ENCODE assay signal across 21 mouse cellular contexts in genomic region chr14:54699586-54699985, GRCm38 (mm10). TPM values are rescaled to one million over a fixed set of nuclear protein-coding genes. Genes with fewer than 3 reads are reported as not detected.
"Had no signal": no experiment of that assay in that cellular context is flagged by ENCODE, and none has a peak within 500 bp of the region (broad histone marks: within the 10 kb centered on the region; RNA-seq: fewer than 3 reads in every experiment).

No protein-coding gene starts in this region.

- H3K27me3 ChIP-seq: midbrain, embryonic 15.5 days; neural tube, embryonic 12.5 days; stomach, embryonic 15.5 days had no signal

- H3K9ac ChIP-seq: lung, embryonic 15.5 days; midbrain, embryonic 13.5 days; midbrain, embryonic 15.5 days; neural tube, embryonic 12.5 days; stomach, embryonic 15.5 days had no signal

- H3K9me3 ChIP-seq: lung, embryonic 15.5 days; megakaryocyte, embryonic 14.5 days; midbrain, embryonic 13.5 days; midbrain, embryonic 15.5 days; neural tube, embryonic 12.5 days; stomach, embryonic 15.5 days had no signal

- H3K4me3 ChIP-seq: lung, embryonic 15.5 days; megakaryocyte, embryonic 14.5 days; midbrain, embryonic 13.5 days; midbrain, embryonic 15.5 days; neural tube, embryonic 12.5 days; stomach, embryonic 15.5 days had no signal

- DNase-seq: lung, adult 2 months; lung, postnatal 14 days; lung, postnatal 36 days; right cerebral cortex, postnatal 14 days; thymus, adult 2 months; thymus, postnatal 25 days; thymus, postnatal 4 days had no signal

- H3K4me1 ChIP-seq: lung, embryonic 15.5 days; midbrain, embryonic 13.5 days; midbrain, embryonic 15.5 days; neural tube, embryonic 12.5 days; stomach, embryonic 15.5 days had no signal

- H3K27ac ChIP-seq: lung, embryonic 15.5 days; macrophage; midbrain, embryonic 13.5 days; midbrain, embryonic 15.5 days; neural tube, embryonic 12.5 days; stomach, embryonic 15.5 days; stomach, postnatal 0 days had no signal

- H3K4me2 ChIP-seq: lung, embryonic 15.5 days; midbrain, embryonic 11.5 days; midbrain, embryonic 13.5 days; midbrain, embryonic 15.5 days; neural tube, embryonic 12.5 days; stomach, embryonic 15.5 days had no signal

- ATAC-seq: lung, postnatal 0 days; midbrain, embryonic 13.5 days; midbrain, embryonic 15.5 days had no signal

- H3K36me3 ChIP-seq: lung, embryonic 15.5 days; midbrain, embryonic 15.5 days; stomach, embryonic 15.5 days had no signal

RNA-seq across cellular contexts. Expression of gene Gm29776, which starts 1.0 kb away (rescaled TPM):
- total RNA-seq: megakaryocyte progenitor cell, adult 5-6 weeks; midbrain, postnatal 0 days; neutrophil, adult 5-6 weeks had no signal
- polyA plus RNA-seq: macrophage had no signal

RNA-seq across cellular contexts. Expression of gene Cebpe, which starts 12.4 kb away (rescaled TPM):
- total RNA-seq: midbrain, postnatal 0 days had no signal
- polyA plus RNA-seq: lung, embryonic 15.5 days; midbrain, embryonic 11.5 days; midbrain, embryonic 13.5 days; midbrain, postnatal 0 days; neural tube, embryonic 14.5 days had no signal
